In the genomic region with DNA sequence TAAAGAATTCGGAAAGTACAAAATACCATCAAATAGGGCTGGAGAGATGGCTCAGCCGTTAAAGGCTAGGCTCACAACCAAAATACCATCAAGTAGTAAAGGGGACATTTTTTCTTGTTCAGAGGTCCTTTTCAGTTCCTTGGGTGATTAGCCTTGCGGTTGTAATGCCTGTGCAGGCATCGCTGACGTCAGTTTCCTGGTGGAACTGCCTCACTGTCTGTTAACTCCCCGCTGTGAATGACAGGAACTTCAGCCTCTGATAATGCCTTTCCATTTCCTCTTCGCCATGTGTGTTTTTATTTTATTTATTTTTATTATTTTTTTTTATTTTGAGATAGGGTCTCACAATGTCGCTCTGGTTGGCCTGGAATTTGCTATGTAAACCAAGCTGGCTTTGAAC, we compare ENCODE assay signal across 12 mouse cellular contexts. TPM values are rescaled to one million over a fixed set of nuclear protein-coding genes. Genes with fewer than 3 reads are reported as not detected.
A peak's percentile ranks its signal among the peaks of the same experiment; 100 is the strongest.
DNase-seq lines count a peak whose midpoint lies in the region; ATAC-seq and TF ChIP-seq lines count a peak whose summit lies in the region.
"Had no signal": no experiment of that assay in that cellular context is flagged by ENCODE, and none has a peak within 500 bp of the region (broad histone marks: within the 10 kb centered on the region; RNA-seq: fewer than 3 reads in every experiment).

No protein-coding gene starts in this region.

- no peak for TF ChIP-seq CTCF in CH12.LX (conservative IDR thresholded peaks at IDR 0.05 in 1 of 2, IDR thresholded peaks at IDR 0.05 in 1 of 2; ENCODE audit: low read depth in 2 of 2, low read length in 2 of 2)
- TF ChIP-seq CTCF in heart, postnatal 0 days (IDR thresholded peaks at IDR 0.05; ENCODE audit: low read depth) = no peak

- no peaks in the 10 kb centered on the region for H3K36me3 ChIP-seq in intestine, embryonic 14.5 days (ENCODE audit: control insufficient read depth, insufficient read depth, low read length)
- no peaks in the 10 kb centered on the region for H3K36me3 ChIP-seq in intestine, embryonic 15.5 days
- no peaks in the 10 kb centered on the region for H3K36me3 ChIP-seq in CH12.LX (replicated peaks in 1 of 2; ENCODE audit: control insufficient read depth in 1 of 2, insufficient read depth in 1 of 2, low read length in 1 of 2)
- no peaks in the 10 kb centered on the region for H3K36me3 ChIP-seq in heart, postnatal 0 days (replicated peaks; ENCODE audit: control insufficient read depth, insufficient read depth, low read length)
- H3K36me3 ChIP-seq in neural tube, embryonic 15.5 days = no peaks in the 10 kb centered on the region
- H3K36me3 ChIP-seq: embryonic facial prominence, embryonic 15.5 days had no signal

- H3K4me2 ChIP-seq in intestine, embryonic 14.5 days (ENCODE audit: low read length) = no peak overlapping the region
- no peak overlapping the region for H3K4me2 ChIP-seq in intestine, embryonic 15.5 days (replicated peaks)
- H3K4me2 ChIP-seq in CH12.LX (ENCODE audit: insufficient read depth, low read depth, poor library complexity, severe bottlenecking) = peak overlapping the region; percentile 26; the same call in 1 of the 2 replicates
- peak overlapping the region; percentile 55 for H3K4me2 ChIP-seq in heart, postnatal 0 days (ENCODE audit: low read depth, low read length)
- no peak overlapping the region for H3K4me2 ChIP-seq in neural tube, embryonic 15.5 days

- in situ Hi-C loops in CH12.LX (cut with MboI; ENCODE audit: low pct_ligation_motif_present, low pct_unique_long_range_greater_than_20kb, low sequenced_read_pairs) = no loop called here

- H3K27ac ChIP-seq in intestine, embryonic 14.5 days (ENCODE audit: low read depth) = no peak overlapping the region
- H3K27ac ChIP-seq in intestine, embryonic 15.5 days = no peak overlapping the region
- no peak overlapping the region for H3K27ac ChIP-seq in CH12.LX (ENCODE audit: insufficient read depth, low read depth)
- H3K27ac ChIP-seq in heart, postnatal 0 days (ENCODE audit: low read depth) = peak overlapping the region; percentile 79
- no peak overlapping the region for H3K27ac ChIP-seq in neural tube, embryonic 15.5 days (replicated peaks)
- H3K27ac ChIP-seq: liver, embryonic 14.5 days had no signal

- no peak overlapping the region for H3K9ac ChIP-seq in intestine, embryonic 14.5 days (ENCODE audit: low read length)
- no peak overlapping the region for H3K9ac ChIP-seq in intestine, embryonic 15.5 days
- H3K9ac ChIP-seq in CH12.LX (ENCODE audit: insufficient read depth, low read depth) = no peak overlapping the region
- no peak overlapping the region for H3K9ac ChIP-seq in heart, postnatal 0 days (replicated peaks; ENCODE audit: low read depth, low read length)
- no peak overlapping the region for H3K9ac ChIP-seq in neural tube, embryonic 15.5 days (replicated peaks)
- H3K9ac ChIP-seq: embryonic facial prominence, embryonic 15.5 days; liver, embryonic 14.5 days had no signal

- H3K4me3 ChIP-seq in intestine, embryonic 14.5 days (ENCODE audit: low read depth, low read length) = no peak overlapping the region
- no peak overlapping the region for H3K4me3 ChIP-seq in intestine, embryonic 15.5 days (replicated peaks)
- H3K4me3 ChIP-seq in CH12.LX (replicated peaks in 1 of 3; ENCODE audit: low read depth in 2 of 3, low read length in 2 of 3, poor library complexity in 1 of 3) = no peak overlapping the region
- H3K4me3 ChIP-seq in heart, postnatal 0 days (ENCODE audit: low read depth, low read length) = no peak overlapping the region
- no peak overlapping the region for H3K4me3 ChIP-seq in neural tube, embryonic 15.5 days (replicated peaks)

- WGBS in intestine, embryonic 14.5 days = 49% methylated on average over 8 of the region's 8 CpGs
- 49% methylated on average over 8 of the region's 8 CpGs for WGBS in intestine, embryonic 15.5 days
- WGBS in heart, postnatal 0 days = 36% methylated on average over 8 of the region's 8 CpGs
- 55% methylated on average over 8 of the region's 8 CpGs for WGBS in neural tube, embryonic 15.5 days

- TF ChIP-seq RAD21 in CH12.LX (IDR thresholded peaks at IDR 0.05; ENCODE audit: low read depth, low read length) = no peak

- ATAC-seq in intestine, embryonic 14.5 days (replicated peaks; ENCODE audit: low FRiP score, low TSS enrichment, low read depth) = no peak
- ATAC-seq in intestine, embryonic 15.5 days = no peak
- ATAC-seq in heart, postnatal 0 days (ENCODE audit: insufficient read depth, low read depth) = peak; percentile 56; the same call in 1 of the 2 replicates
- ATAC-seq in neural tube, embryonic 15.5 days (ENCODE audit: low FRiP score) = no peak

- dilution Hi-C loops in CH12.LX (cut with MboI; ENCODE audit: extremely low pct_ligation_motif_present, extremely low pct_unique_long_range_greater_than_20kb, low sequenced_read_pairs) = no loop called here

- no peak for TF ChIP-seq POLR2A in CH12.LX (IDR thresholded peaks at IDR 0.05; ENCODE audit: low read depth, low read length)

- no peak for TF ChIP-seq EP300 in CH12.LX (IDR thresholded peaks at IDR 0.05; ENCODE audit: low read length)
- no peak for TF ChIP-seq EP300 in heart, postnatal 0 days (IDR thresholded peaks at IDR 0.05; ENCODE audit: low read depth)

- H3K9me3 ChIP-seq in intestine, embryonic 14.5 days (ENCODE audit: control insufficient read depth, low read length) = no peaks in the 10 kb centered on the region
- H3K9me3 ChIP-seq in intestine, embryonic 15.5 days = no peaks in the 10 kb centered on the region
- H3K9me3 ChIP-seq in CH12.LX (replicated peaks; ENCODE audit: low read length) = no peaks in the 10 kb centered on the region
- no peaks in the 10 kb centered on the region for H3K9me3 ChIP-seq in heart, postnatal 0 days (replicated peaks; ENCODE audit: control insufficient read depth, low read length)
- H3K9me3 ChIP-seq in neural tube, embryonic 15.5 days (replicated peaks) = no peaks in the 10 kb centered on the region
- H3K9me3 ChIP-seq: embryonic facial prominence, embryonic 15.5 days had no signal

- peak; percentile 42 for DNase-seq in intestine, embryonic 14.5 days (ENCODE audit: low spot score)
- DNase-seq in CH12.LX (ENCODE audit: extremely low read depth) = no peak
- DNase-seq in heart, postnatal 0 days (ENCODE audit: low spot score) = peak; percentile 63
- DNase-seq in lung, postnatal 25 days (ENCODE audit: low spot score) = peak; percentile 72
- DNase-seq in cerebellum, postnatal 4 days (ENCODE audit: low spot score in 2 of 2) = no peak
- no peak for DNase-seq in yolk sac, embryonic 10.5 days (ENCODE audit: low spot score)
- DNase-seq: adrenal gland, postnatal 25 days; thymus, postnatal 36 days had no signal

- no peaks in the 10 kb centered on the region for H3K27me3 ChIP-seq in intestine, embryonic 14.5 days (replicated peaks; ENCODE audit: control insufficient read depth, insufficient read depth, low read length)
- H3K27me3 ChIP-seq in intestine, embryonic 15.5 days (replicated peaks) = no peaks in the 10 kb centered on the region
- H3K27me3 ChIP-seq in CH12.LX (replicated peaks) = peaks cover 8% of the 10 kb centered on the region
- no peaks in the 10 kb centered on the region for H3K27me3 ChIP-seq in heart, postnatal 0 days (ENCODE audit: control insufficient read depth, insufficient read depth, low read length)
- no peaks in the 10 kb centered on the region for H3K27me3 ChIP-seq in neural tube, embryonic 15.5 days (replicated peaks)
- H3K27me3 ChIP-seq: embryonic facial prominence, embryonic 15.5 days had no signal

- 0 out of 2 replicates have a peak, but pooled peaks cover 2% of the 10 kb centered on the region for H3K4me1 ChIP-seq in intestine, embryonic 14.5 days (replicated peaks; ENCODE audit: control insufficient read depth, insufficient read depth, low read length)
- H3K4me1 ChIP-seq in intestine, embryonic 15.5 days (replicated peaks) = no peaks in the 10 kb centered on the region
- no peaks in the 10 kb centered on the region for H3K4me1 ChIP-seq in CH12.LX (ENCODE audit: control insufficient read depth in 1 of 2, insufficient read depth in 2 of 2)
- no peaks in the 10 kb centered on the region for H3K4me1 ChIP-seq in heart, postnatal 0 days (ENCODE audit: control insufficient read depth, insufficient read depth)
- H3K4me1 ChIP-seq in neural tube, embryonic 15.5 days = 0 out of 2 replicates have a peak, but pooled peaks cover 4% of the 10 kb centered on the region

- H3K79me2 ChIP-seq in CH12.LX (replicated peaks; ENCODE audit: control insufficient read depth, extremely low read depth, insufficient read depth, poor library complexity, severe bottlenecking) = no peaks in the 10 kb centered on the region

TF ChIP-seq in CH12.LX, 34 proteins besides CTCF, POLR2A, EP300 and RAD21 (continues in another document):
- no peak for TF ChIP-seq MXI1 (IDR thresholded peaks at IDR 0.05; ENCODE audit: low read depth, low read length)
- TF ChIP-seq TCF12 (IDR thresholded peaks at IDR 0.05; ENCODE audit: low read depth, low read length) = no peak
- no peak for TF ChIP-seq ELF1 (IDR thresholded peaks at IDR 0.05; ENCODE audit: low read depth, low read length)
- no peak for TF ChIP-seq USF1 (IDR thresholded peaks at IDR 0.05; ENCODE audit: low read depth, low read length)
- TF ChIP-seq IRF4 (IDR thresholded peaks at IDR 0.05; ENCODE audit: low read depth, low read length) = no peak
- no peak for TF ChIP-seq MEF2A (IDR thresholded peaks at IDR 0.05; ENCODE audit: borderline replicate concordance, low read depth, low read length)
- no peak for TF ChIP-seq ZMIZ1 (IDR thresholded peaks at IDR 0.05; ENCODE audit: low read depth, low read length)

RNA-seq across cellular contexts. Expression of a gene that starts 11.1 kb away (rescaled TPM):
- 30.6 and 34.4 TPM in 2 replicates for polyA plus RNA-seq in intestine, embryonic 14.5 days (2014; fragmentation: Nextera tagmentation; extraction: Ambion mirVana)
- polyA plus RNA-seq in intestine, embryonic 15.5 days (2015; fragmentation: Nextera tagmentation; extraction: Ambion mirVana) = 21.5 and 22.1 TPM in 2 replicates
- total RNA-seq in CH12.LX (2012; rRNA removed) (not detected in 2 replicates), CH12.LX (2014; rRNA removed) (not detected in 2 replicates)
- polyA plus RNA-seq in CH12.LX (2012; ENCODE audit: insufficient read length, low read depth) = not detected in 2 replicates
- 12.4 and 26.6 TPM in 2 replicates for total RNA-seq in heart, postnatal 0 days (2014; rRNA removed; ENCODE audit: low replicate concordance)
- polyA plus RNA-seq in heart, postnatal 0 days (2015; fragmentation: Nextera tagmentation; extraction: Ambion mirVana) = 12.6 and 14.5 TPM in 2 replicates
- 32.4 and 36.3 TPM in 2 replicates for polyA plus RNA-seq in neural tube, embryonic 15.5 days (2015; fragmentation: Nextera tagmentation; extraction: Ambion mirVana)

RNA-seq across cellular contexts. Expression of a gene that starts 17.8 kb away (rescaled TPM):
- polyA plus RNA-seq in intestine, embryonic 14.5 days (2014; fragmentation: Nextera tagmentation; extraction: Ambion mirVana) = 10.9 and 11.7 TPM in 2 replicates
- polyA plus RNA-seq in intestine, embryonic 15.5 days (2015; fragmentation: Nextera tagmentation; extraction: Ambion mirVana) = 6.8 and 7.6 TPM in 2 replicates
- 1.1 and 2.0 TPM in 2 replicates for total RNA-seq in CH12.LX (2012; rRNA removed)
- 0.05 and 0.15 TPM in 2 replicates for total RNA-seq in CH12.LX (2014; rRNA removed)
- 0.61 and 0.76 TPM in 2 replicates for polyA plus RNA-seq in CH12.LX (2012; ENCODE audit: insufficient read length, low read depth)
- total RNA-seq in heart, postnatal 0 days (2014; rRNA removed; ENCODE audit: low replicate concordance) = 60.6 and 63.5 TPM in 2 replicates
- 15.0 and 15.7 TPM in 2 replicates for polyA plus RNA-seq in heart, postnatal 0 days (2015; fragmentation: Nextera tagmentation; extraction: Ambion mirVana)
- polyA plus RNA-seq in neural tube, embryonic 15.5 days (2015; fragmentation: Nextera tagmentation; extraction: Ambion mirVana) = 5.9 and 6.0 TPM in 2 replicates

Comparison
In these comparisons a context has a peak if more than half of its experiments do, and no peak if none do; other contexts are left out.
1. DNase-seq: peak in intestine, embryonic 14.5 days (single experiment), heart, postnatal 0 days (single experiment) and lung, postnatal 25 days (single experiment); none in CH12.LX (single experiment), cerebellum, postnatal 4 days (0 of 2) and yolk sac, embryonic 10.5 days (single experiment).
2. H3K4me2 ChIP-seq: peak in CH12.LX (single experiment) and heart, postnatal 0 days (single experiment); none in intestine, embryonic 14.5 days (single experiment), intestine, embryonic 15.5 days (single experiment) and neural tube, embryonic 15.5 days (single experiment).
3. RNA of a gene that starts 11.1 kb away (polyA plus RNA-seq): 32.4 to 36.3 TPM in neural tube, embryonic 15.5 days, 30.6 to 34.4 TPM in intestine, embryonic 14.5 days, 21.5 to 22.1 TPM in intestine, embryonic 15.5 days and 12.6 to 14.5 TPM in heart, postnatal 0 days; not detected in CH12.LX; every median in the first group is over 10 times any median in the second.